Mouse (Mus musculus): ENCODE results near the gene Trmt61a.

DNA sequence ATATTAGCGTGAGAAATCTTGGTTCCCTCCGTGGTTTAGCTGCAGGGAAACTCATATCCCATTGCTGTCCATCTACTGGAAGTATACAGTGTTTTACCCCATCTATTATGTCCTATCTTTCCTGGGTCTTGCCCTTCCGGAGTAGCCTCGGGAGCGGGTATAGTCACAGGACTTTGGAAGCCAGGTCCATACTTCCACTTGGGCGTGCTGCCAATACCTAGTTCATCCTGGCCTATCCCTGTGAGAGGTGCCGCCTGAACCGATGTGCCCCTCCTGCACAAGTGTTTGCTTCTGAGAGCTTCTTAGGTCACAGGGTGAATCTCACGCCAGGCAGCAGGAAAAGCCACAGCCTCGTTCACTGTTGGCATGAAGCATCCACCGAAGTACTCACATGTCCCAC lies 11.5 kb downstream of the Trmt61a start:
- TF ChIP-seq EP300 (optimal IDR thresholded peaks at IDR 0.05) (no peak), CTCF (IDR thresholded peaks at IDR 0.05; ENCODE audit: low read depth) (no peak)

Measured in stomach, postnatal 0 days (tissue).